Mouse (Mus musculus): ENCODE results near the gene H2-T22.
"Not testable (repeated sequence)": the region's sequence is repeated elsewhere in the genome, so short reads cannot be mapped to it uniquely, and the experiment has no call there.

The H2-T22 gene

DNA sequence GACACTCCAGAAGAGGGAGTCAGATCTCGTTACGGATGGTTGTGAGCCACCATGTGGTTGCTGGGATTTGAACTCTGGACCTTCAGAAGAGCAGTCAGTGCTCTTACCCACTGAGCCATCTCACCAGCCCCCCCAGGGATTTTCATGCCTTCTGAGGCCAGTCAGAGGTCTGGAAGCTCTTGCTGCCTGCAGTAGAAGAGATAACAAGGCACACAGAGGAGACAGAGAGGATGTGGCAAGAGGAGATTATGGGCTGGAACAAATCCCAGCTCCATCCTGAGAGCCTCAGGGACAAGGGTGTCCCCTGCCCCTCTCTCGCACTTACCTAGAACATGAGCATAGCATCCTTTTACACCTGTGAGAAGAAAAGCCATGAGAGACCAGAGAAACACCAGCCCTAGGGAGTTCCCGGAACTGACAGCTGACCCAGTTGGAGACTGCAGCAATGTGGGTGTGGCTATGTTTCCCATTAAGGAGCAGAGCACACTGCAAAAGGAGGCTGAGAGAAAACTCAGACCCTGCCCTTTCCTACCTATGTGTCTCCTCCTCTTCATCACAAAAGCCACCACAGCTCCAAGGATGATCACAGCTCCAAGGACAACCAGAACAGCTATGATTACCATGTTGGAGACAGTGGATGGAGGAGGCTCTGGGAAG is 12.4 kb downstream of the H2-T22 start:
- peak; percentile 0 for DNase-seq (ENCODE audit: low read depth, low spot score)

DNA sequence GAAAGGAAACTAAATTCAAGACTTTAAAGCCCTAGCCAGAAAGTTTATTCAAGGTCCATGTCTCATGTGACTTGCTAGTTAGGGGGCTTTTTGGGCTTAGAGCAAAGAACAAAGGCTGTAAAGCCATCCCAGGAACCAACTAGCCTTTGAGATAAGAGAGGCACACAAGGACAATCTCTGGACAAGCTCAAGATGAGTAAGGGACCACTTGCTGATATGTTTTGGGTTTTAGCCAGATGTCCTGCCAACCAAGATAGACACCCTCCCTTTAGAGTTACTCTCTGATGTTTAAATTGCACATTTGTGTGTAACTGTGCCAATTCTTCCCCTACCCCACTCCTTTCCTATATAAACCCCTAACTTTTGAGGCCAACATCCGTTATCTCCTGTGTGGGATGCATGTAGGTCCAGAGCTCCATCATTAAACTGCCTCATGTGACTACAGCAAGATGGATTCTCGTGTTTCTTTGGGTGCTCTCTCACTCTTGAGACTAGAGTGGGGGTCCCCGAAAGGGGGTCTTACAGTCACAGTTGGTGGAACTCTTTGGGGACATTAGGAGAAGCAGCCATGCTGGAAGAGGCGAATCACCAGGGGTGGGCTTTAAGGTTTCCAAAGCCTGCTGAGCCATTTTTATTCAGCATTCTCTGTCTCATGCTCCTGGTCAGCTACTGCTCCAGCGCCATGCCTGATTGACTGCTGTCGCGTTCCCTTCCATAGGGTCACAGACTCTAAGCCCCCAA is 13.5 kb downstream of the H2-T22 start:
- peak; percentile 1 for DNase-seq (ENCODE audit: low read depth, low spot score)

DNA sequence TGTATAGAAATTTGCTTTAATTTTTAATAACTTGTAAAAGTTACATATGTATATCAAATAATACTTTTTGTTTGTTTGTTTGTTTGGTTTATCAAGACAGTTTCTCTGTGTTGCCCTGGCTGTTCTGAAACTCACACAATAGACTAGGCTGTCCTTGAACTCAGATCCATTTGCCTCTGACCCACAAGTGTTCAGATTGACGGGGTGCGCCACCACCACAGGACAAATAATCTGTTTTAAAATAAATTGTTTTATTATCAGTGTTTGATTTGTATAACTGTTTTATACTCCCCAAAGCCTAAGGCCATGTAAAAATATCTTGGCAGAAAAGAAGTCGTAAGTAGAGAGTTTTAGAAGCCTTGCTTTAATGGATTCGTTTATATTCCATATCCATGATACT is 14.9 kb downstream of the H2-T22 start:
- DNase-seq (ENCODE audit: low read depth, low spot score) = no peak

DNA sequence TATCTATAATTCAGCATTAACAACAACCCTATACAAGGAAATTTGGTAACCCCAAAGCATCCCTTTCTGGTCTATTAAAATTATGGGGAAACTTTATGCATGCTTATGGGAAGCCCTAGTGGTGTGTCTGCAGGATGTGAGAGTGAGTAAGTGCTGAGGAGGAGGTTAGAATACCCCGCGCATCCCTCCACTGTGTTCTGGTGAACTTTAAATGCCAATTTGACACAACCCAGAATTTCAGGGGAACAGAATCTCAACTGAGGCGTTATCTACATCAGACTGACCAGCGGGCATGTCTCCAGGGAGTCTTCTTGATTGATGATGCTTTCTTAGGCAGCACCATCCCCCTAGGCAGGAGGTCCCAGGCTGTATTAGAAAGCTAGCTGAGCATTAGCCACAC is 16.6 kb downstream of the H2-T22 start:
- peak; percentile 0 for DNase-seq (ENCODE audit: low read depth, low spot score)

DNA sequence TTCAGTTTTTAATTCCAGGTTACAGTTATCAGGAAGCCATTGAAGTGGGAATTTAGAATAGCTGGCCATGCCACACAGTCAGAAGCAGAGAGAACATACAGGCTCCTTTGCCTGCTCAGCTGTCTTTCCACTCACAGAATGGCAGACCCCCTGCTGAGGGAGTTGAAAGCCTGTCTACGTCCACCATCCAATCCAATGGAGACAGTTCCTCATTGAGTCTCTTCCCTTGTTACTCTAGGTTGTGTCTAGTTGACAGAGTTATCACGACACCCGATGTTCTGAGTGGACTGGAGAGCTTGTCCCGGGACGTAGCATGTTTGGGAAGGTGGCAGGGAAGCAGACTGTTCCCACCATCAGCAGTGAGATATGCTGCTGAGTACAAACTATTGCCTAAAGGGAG is 17.4 kb downstream of the H2-T22 start:
- DNase-seq (ENCODE audit: low read depth, low spot score) = peak; percentile 0

DNA sequence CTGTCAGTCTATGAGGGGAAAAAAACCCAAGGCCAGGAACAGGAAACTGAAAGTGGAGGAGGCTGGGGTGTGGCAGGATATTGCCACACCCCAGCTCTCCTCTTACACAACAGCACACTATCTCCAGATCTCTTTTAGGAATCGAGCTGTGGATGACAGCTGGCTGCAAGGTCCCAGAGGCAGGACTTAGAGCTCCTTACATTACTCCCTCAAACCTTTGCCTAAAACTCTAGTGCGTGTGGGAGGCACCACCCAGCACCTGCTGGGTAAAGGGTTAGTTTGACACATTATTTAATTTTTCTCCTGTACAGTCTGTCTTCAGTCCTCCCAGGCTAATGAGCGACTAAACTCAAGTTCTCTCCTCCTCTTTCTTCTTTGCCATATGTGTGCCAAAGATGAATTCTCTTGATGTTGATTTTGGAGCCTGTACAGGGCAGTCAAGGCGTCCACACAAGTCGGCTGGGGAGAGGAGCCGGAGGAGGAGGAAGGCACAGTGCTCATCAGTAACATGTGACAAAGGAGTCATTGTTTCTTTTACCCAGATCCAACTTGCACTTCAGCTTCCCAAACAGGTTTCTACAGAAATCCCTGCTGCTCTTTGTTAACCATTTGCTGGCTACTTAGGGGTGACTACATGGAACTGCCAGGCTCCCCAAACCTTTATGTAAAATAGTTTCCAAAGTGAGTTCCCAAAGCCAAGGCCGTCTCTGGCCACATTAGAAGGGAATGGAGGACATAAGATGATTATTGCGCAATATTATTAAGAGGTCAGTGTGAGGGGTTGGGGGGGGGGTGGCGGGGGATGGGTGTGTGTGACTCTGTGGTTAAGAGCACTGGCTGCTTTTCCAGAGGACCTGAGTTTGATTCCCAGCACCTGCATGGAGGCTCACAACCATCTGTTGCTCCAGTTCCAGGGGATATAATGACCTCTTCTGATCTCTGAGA is 18.6 kb downstream of the H2-T22 start:
- peak; percentile 69 for DNase-seq (ENCODE audit: low read depth, low spot score)

DNA sequence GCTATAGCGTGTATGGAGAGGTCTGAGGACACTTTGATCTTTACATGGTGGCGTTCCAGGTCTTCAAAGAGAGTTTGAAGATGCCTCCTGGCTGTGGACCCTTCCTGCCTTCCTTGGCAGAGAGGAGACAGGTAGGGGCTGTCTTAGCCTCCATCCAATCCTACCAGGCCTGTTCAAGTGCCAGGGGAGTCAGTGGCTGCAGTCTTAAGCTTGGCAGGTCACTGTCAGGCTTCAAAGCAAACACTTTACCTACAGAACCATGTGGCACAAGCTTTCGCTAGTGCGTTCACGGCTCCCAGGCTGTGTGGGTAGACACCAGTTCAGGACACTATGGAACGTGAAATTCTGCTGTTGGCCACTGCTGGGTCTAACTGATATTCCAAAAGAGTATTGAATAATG is 19.6 kb downstream of the H2-T22 start:
- DNase-seq (ENCODE audit: low read depth, low spot score) = peak; percentile 1

DNA sequence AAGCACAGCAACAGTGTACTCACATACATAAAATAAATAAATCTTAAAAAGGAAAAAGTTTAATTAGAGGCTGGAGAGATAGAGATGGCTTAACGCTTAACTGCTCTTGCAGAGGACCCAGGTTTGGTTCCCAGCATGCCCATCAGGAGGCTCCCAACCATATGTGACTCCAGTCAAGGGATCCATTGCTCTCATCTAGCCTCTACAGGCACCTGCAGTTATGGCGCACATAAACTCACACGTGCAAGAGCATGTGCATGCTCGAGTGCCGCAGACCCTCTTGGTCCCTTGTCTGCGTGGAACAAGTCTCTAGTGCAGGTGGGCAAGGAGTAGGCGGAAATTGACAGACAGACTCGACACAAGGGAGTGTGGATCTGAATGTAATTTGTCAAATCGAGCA is 20.4 kb downstream of the H2-T22 start:
- DNase-seq (ENCODE audit: low read depth, low spot score) = no peak

DNA sequence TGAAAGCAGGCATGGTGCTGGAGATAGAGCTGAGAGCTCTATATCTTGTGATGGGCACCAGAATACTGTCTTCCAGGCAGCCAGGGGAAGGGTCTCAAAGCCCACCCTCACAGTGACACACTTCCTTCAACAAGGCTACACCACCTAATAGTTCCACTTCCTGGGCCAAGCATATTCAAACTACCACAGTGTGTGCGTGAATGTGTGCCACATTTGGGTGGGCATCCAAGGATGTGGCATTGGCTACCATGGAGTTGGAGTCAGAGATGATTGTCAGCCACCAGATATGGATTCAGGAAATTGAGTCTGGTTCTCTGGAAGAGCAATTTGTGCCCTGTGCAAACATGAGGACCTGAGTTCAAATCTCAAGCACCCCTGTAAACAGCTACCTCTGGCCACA is 21.2 kb downstream of the H2-T22 start:
- peak; percentile 1 for DNase-seq (ENCODE audit: low read depth, low spot score)

DNA sequence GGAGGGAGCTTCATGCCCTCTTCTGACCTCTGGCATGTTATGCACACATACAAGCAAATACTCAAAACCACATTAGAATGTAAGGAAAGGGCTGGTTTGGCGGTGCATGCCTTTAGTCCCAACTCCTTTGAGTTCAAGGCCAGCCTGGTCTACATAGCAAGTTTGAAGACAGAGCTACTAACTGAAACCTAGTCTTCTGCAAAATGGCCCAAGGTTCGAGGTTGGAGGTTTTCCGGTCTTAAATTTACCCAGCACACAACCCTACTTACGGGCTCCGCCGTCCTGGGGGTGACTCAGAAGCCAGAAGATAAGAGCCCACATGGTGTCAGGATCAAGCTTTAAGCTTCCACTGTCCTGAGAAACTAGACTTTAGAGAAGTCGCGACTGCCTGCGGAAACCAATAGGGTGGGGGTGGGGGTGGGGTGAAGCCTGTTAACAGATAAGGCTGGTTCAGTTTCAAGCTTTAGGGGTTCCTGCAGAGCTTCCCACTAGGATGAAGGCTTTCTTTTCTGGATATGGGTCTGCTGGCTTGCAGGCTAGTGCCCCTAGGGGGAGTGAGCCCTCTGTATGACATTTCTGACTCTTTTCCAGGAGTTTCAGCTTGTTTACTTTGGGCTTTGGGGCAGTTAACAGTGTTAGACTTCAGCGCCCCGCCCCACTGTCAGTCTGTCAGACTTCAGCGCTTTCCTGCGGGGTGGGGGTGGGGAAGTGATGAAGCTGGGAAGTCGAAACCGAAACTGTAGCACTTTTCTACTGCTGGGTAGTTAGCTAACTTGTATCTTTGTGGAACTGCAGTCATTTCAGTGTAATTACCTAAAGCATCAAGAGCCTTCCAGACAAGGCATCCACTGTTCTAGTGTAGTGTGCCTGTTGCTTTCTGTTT is 22.1 kb downstream of the H2-T22 start, which contains the start of gene H2-T24:
H2-T24 (minus strand) TSS at position 370 of the 883 bp plus-strand sequence.
- DNase-seq (ENCODE audit: low read depth, low spot score) = peak; percentile 56

DNA sequence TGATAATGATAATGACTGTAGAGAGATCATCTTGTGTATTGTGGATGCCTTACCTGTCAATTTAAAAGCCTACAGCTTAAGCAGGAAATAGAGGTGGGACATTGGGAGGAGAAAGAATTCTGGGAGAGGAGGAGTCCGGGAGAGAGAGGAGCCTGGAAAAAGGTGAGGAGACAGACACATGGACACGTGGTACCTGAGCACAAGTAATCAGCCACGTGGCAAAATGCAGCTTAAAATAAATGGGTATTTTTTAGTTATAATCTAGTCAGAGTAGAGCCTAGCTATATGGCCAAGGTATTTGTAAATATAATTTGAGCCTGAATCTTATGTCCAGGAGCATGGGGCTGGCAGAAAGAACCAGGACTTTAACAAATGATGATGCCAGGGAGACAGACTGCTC is 23.0 kb downstream of the H2-T22 start:
- no peak for DNase-seq (ENCODE audit: low read depth, low spot score)

DNA sequence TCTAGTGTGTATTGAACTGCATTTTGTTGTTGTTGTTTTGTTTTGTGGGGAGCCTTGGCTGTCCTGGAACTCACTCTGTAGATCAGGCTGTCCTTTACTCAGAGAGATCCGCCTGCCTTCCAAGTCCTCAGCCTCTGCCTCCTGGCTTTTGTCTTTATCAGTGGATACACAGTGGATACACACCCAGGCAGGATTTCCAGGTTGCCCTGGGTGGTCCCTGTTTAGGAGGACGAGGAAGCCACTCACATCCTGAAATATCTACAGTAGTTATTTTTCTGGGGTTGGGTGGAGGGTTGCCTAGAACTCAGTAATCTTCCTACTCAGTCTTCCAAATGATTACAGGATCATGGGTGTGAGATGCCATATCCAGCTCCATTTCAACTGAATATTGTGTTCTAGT is 23.6 kb downstream of the H2-T22 start:
- DNase-seq (ENCODE audit: low read depth, low spot score) = peak; percentile 0

DNA sequence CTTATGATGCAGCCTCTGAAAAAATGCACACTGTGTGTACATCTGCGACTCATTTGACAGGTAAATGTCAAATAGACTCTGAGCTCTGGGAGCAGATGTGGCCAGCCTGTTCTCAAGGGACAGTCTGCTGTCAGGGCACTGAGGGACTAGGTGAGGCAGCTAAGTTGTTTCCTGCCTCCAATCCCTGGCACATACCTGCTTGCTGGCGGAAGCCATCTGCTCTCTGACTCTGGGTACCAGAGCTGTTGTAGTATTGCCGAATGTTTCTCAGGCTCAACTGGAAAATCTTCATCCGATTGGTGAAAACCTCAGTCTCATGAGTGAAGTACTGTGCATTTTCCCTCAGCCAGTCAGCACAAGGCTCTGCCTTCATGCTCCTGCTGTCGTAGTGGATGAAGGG is 25.5 kb downstream of the H2-T22 start:
- DNase-seq (ENCODE audit: low read depth, low spot score) = peak; percentile 1

DNA sequence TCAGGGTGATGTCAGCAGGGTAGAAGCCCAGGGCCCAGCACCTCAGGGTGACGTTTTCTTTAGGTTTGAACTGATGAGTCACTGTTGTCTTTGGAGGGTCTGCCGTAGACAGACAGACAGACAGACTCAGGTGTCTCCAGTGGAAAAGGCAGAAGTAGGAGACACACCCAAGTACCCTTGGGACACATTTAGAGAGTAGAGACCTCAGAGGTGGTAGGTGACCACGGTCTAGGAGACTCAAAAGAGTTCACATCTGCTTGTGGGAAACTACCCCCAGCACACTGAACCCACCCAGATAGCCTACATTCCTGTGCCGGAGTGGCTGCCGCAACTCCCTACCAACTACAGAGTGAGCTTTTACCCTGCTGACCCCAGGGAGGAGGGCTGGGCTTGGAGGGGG is 27.6 kb downstream of the H2-T22 start:
- no peak for DNase-seq (ENCODE audit: low read depth, low spot score)

DNA sequence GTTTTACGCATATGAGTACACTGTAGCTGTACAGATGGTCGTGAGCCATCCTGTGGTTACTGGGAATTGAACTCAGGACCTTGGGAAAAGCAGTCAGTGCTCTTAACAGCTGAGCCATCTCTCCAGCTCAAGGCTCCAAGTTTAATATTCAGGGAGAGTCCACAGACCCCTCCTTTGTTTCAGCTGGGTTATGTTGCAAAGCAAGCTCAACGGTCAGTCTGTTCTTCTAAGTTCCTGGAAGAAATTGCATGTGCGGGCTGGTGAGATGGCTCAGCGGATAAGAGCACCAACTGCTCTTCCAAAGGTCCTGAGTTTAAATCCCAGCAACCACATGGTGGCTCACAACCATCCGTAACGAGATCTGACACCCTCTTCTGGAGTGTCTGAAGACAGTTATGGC is 38.1 kb downstream of the H2-T22 start:
- not testable (repeated sequence) for DNase-seq (ENCODE audit: low read depth, low spot score)

DNA sequence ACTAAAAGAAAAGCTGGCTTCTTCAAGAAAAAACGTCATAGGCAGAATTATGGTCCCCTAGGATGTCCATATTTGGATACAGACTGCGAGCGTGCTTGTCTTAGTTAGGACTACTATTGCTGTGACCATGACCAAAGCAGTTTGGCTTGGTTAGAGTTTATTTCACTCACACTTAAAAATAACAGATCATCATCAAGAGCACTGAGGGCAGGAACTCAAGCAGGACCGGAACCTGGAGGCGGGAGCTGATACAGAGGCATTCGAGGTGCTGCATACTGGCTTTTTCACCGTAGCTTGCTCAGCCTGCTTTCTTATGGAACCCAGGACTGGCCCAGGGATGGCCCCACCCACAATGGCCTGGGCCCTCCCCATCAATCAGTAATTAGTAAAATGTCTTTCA is 39.2 kb downstream of the H2-T22 start:
- DNase-seq (ENCODE audit: low read depth, low spot score) = no peak

DNA sequence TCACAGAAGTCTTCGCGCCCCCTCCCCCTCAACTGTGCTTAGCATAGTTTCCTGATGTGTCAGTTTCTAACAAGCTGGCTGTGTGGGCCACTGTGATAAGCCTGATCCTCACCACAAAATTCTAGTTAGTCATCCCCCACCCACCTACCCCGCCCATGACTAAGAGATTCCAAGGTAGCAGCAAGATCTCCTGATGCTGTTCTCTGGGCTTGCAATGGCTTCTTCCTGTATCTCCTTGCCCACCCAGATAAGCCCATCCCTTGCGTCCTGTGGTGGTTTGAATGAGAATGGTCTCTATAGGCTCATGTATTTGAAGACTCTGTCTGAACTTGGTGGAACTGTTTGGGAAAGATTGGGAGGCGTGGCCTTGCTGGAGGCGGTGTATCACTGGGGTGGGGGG is 40.6 kb downstream of the H2-T22 start:
- peak; percentile 93 for DNase-seq (ENCODE audit: low read depth, low spot score)

DNA sequence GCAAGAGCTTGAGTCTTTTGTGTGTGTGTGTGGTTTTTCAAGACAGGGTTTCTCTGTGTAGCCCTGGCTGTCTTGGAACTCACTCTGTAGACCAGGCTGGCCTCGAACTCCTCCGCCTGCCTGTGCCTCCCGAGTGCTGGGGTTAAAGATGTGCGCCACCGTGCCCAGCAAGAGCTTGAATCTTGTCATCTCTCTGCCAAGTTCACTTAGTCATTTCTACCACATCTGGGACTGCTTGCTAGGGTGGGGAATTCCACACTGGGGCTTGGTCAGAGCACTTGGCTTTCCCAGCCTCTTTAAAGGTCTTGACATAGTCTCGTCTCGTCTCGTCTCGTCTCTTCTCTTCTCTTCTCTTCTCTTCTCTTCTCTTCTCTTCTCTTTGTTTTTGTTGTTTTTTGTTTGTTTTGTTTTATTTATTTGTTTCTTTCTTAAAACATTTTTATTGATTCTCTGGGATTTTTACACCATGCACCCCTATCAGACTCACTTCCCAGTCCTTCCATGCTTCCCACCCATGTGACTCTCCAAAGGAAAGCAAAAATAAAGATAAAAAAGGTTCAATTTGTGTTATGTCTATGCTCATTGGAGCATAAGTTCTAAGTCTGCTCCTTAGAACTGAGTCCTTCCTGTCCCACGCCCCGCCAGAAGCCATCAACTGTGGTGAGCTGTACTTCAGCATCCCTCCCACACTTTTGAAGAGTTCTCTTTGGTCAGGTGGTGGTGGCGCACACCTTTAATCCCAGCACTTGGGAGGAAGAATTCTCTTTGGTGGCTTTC is 41.2 kb downstream of the H2-T22 start:
- peak; percentile 91 for DNase-seq (ENCODE audit: low read depth, low spot score)

DNA sequence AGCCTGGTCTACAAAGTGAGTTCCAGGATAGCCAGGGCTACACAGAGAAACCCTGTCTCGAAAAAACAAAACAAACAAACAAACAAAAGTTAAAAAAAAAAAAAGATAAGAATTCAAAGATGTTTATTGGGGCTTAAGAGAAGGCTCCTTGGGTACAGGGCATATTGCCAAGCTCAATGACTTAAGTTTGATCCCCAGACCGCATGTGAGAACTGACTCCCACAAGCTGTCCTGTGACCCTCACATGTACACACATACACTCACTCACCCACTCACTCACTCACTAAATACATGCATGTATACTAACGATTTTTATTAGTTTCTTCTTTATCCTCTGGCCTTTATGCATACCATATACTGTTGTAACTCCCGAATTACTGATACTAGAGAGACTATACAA is 42.2 kb downstream of the H2-T22 start:
- DNase-seq (ENCODE audit: low read depth, low spot score) = no peak

DNA sequence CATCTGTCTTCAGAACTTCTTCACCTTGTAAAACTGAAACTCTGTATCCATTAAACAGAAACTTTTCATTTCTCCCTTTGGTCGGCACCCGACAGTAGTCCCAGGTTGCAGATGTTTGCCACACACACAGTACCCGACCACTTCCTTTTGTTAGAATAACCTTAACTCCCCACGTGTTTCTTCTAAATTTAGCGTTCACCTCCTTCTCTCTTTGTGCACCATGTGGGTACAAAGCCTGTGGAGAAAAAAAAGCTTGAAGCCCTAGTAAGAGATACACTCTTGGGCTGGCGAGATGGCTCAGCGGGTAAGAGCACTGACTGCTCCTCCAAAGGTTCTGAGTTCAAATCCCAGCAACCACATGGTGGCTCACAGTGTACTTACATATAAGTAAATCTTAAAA is 43.2 kb downstream of the H2-T22 start:
- no peak for DNase-seq (ENCODE audit: low read depth, low spot score)

Measured in 3T3-L1 (cell line).